Mouse (Mus musculus): ENCODE results near the gene Nfic.

Nfic gene

DNA sequence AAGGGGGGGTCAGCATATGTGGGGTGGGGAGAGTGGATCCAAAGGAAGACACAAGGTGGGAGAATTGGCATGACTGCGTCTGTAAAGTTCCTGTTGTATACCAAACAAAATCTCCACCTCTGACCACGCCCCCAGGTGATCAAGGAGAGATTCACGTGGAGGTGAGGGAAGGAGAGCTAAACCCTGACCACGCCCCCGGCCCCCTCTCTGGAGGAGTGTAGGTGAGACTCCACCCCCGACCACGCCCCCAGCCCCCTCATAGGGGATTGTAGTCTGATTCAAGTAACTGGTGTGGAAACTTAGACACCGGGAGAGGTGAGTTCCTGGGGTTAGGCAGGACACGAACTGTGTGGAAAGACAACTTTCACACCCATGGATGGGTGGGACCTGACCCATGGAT is 51.4 kb downstream of the Nfic start:
- no peak for DNase-seq (ENCODE audit: low read depth)

DNA sequence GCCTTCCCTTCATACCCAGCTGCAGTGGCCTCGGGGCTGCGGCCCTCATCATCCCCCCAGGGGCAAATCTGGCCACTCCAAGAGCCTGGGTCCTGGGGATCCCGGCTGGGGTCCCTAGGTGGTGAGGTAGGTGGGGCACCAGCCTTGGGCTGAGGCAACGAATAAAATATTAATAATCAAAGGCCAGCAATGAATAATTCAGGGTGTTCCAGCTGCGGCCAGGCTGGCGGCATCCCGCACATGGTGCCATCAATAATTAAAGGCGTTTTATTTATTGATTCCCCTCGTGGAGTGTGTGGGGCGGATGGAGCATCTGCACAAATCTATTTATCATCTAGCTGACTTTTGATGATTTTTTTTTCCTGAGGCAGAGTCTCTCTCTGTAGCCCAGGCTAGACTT is 51.9 kb downstream of the Nfic start:
- no peak for DNase-seq (ENCODE audit: low read depth)

DNA sequence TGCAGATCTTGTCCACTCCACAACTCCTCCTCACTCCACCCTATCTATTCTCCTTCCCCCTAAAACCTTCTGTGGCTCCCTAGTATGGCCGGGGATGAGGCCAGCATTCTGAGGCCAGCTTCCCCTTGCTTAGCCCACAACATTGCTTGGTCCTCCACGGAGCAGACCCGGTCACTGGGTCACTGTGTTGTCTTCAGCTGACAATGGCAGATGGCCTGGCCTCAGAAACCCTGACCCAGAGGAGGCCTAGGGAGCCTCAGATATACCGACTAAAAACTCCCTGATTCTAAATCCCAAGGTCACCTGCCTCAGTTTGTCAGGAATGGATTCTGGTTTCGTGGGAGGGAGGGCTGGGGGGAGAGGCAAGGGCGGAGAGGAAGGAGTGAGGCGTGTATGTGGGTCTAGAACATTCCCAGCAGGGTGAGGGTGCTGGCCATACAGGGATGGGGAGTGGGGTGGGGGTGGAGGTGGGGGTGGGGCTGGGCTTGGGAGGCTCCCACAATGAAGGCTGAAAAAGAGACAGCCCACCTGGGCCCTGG is 53.1 kb downstream of the Nfic start:
- DNase-seq (ENCODE audit: low read depth): no peak

DNA sequence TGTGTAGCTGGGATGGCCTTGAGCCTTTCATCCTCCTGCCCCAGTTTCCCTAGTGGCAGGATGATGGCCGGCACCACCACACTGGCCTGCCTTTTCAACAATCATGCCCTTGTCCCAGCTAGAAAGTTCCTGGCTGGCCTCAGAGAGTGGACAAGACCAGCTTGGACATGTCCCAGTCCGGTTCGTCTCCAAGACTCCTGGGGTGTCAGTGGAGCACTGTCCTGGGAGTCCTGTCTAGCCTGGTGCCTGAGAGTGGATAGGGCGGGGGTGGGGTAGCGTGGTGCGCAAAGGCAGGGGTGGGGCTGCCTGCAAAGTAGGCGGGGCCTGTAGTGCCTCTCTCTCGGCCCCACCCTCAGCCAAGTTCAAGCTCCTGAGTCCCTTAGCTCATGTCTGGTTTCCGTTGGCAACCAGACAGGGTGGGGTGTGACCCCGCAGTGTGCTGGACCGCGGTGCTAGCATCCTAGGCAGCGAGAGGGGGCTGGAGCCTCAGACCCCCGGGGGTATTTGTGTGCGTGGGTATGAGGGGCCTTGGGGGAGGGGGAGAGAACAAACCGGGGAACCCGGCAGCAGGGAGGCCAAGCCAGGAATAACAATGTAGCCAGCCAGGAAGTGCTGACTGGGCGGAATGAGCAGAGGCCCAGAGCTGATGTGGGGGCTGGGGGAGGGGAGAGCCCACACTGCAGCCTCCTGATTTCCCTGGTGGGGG is 53.8 kb downstream of the Nfic start:
- peak; percentile 74 for DNase-seq (ENCODE audit: low read depth)

DNA sequence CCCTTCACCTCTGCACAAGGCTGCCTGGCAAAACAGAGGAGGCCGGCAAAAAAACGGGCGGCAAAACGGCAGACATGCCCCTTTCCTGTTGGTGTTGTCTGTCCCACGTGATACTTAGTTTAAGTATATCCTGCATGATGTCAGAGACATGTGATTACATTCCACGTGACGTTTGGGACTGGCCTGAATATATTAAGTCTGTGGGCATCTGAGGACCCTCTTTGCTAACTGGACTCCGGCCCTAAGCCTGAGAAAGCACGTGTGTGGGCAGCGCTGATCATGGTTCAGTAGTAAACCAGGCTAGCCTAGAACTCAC is 54.3 kb downstream of the Nfic start:
- DNase-seq (ENCODE audit: low read depth): no peak

DNA sequence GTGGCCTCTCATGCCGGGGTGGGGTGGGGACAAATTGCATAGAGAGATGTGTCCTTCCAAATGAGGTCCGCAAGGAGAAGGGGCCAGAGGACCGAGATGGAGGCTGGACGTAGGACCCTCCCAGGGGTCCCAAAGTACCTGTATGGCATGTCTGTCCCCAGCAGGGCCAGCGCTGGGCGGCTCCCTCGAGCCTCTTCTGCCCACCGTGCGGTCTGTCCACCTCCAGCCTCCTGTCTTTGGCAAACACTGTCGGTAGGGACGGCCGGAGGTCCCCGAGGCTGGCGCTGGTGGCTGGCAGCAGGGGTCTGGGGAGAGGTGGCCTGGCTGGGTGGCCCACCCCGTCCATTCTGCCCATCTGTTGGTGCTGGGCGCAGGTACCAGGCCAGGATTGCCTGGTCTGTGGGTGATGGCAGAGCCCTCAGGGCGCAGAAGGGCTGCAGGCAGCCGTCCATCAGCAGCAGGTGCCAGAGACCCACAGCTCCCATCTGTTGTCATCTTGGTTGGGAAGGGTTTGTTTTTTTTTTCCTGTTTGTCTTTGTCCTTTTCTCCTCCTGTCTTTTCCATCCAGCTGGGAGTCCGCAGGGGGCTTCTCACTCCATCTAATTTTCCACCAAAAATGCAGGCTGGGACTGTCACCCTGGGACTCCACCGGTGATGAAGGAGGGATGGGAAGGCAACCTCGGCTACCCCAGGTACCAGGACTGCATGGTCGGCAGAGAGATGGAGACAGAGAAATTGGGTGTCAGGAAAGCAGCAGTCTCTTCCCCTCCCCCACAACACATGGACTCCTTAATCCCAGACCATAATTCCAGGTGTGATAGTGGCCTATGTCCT is 54.8 kb downstream of the Nfic start:
- DNase-seq (ENCODE audit: low read depth): no peak

DNA sequence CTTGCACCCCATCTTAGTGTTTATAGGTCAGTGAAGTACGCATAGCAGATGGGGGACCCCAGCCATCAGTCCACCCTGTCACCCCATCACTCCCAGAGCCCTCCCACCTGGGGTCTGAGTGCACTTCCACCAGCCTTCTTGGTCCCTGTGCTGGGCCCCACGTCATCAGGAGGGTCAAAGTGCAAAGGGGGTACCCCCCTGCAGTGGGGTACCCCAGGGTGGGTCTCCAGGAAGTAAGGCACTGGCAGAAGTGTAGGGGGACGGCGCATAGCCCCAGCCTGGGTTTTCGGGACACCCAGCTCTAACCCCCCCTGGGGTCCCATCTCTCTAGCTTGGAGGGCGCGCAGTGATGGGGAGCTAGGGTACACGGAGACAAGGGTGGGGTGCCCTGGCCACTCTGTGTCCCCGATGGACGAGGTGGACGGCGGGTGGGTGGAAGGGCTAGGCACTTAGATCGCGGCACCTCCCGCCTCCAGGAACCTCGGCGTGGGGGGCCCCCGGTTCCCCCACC is 55.6 kb downstream of the Nfic start:
- DNase-seq (ENCODE audit: low read depth): no peak

DNA sequence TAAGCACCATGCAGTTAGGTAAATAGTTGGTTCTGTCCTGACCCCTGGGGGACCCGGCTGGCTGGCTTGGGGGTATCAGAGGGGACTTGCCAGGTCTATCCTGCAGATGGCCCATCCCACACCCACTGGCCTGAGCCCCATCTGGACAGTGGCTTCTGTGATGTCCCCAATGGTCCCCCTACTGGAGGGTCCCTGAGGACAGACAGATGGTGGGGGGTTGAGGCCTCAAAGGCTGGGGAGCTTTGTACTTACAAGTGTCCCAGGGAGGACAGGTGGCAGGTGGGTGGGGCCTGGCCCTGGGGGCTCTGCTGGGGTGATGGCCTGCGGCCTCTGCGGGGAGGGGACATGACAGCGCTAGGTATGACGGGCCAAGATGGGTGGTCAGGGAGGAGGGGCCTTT is 56.1 kb downstream of the Nfic start:
- no peak for DNase-seq (ENCODE audit: low read depth)

DNA sequence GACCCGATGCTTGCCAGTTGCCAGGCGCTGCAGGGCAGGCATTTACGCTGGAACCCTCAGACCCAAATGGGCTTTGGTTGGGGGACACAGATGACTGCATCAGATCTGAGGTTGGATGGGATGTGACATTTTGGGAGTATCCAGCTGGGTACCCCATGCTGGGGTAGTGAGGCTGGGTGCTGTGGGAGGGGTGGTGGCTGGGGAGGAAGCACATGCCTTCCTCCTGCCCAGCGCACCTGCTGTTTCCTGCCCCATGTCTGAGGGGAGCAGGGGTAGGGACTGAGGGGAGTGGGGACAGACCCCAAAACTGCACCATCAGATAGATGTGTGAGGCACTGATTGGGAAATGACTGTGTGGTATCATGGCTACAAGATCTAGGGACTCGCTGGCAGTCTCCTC is 58.7 kb downstream of the Nfic start:
- DNase-seq (ENCODE audit: low read depth): no peak

DNA sequence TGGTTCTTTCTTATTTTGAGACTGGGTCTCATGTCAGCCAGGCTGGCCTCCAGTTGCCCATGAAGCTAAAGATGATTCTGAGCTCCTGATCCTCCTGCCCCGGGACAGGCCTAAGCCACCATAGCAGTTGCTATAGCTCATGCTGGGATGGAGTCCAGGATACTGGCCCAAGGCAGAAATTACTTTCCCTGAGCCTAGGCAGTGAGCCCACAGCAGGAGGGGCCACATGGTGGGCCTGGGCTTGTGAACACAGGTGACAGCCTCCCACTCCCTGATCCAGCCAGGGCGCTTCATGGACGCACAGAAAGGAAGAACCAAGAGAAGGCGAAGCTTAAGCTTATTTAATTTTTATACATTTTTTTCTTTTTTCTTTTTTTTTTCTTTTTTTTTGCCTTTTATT is 59.6 kb downstream of the Nfic start:
- no peak for DNase-seq (ENCODE audit: low read depth)

DNA sequence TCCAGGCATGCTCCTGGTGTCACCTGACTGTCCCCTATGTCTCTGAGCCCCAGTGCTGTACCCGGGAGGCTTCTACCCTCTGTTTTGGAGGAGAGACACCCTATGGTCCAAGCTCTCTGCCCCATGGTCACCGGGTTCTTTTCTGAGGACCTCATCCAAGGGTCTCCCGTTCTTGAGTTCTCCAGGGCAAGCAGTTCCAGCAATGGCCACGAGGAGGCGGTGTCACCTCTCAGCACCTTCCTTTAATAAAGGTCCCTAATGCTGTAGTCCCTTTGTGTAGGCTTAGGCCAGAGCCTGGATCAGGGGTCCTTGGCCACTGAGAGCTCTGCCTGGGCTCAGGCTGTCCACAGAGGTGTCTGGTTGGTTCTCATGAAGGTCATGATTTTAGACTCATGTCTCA is 60.3 kb downstream of the Nfic start:
- peak; percentile 82 for DNase-seq (ENCODE audit: low read depth)

DNA sequence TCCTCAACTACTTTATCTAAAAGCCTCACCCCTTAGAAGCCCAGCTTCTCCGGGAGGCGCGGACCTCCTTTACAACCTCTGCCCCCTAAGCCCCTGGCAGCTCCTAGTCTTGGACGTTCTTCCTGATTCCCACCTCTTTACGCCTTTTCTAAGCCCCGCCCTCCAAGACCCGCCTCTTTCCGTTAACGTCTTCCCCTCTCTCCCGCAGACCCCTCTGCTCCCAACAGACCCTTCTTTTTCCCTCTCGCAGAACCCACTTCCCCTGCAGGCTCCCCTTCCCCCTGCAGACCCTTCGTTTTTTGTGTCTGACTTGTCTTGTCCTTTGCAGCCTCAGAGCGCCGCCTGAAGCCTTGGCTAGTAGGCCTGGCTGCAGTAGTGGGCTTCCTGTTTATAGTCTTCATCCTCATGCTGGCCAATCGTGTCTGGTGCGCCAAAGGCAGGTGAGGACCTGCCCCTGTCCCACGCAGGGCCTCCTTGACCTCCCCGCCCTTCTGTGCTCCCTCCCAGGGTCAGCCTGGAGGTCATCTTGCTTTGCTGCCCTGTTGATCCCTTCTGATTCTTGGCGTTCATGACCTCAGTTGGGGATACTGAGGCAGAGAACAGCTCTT is 61.9 kb downstream of the Nfic start:
- no peak for DNase-seq (ENCODE audit: low read depth)

DNA sequence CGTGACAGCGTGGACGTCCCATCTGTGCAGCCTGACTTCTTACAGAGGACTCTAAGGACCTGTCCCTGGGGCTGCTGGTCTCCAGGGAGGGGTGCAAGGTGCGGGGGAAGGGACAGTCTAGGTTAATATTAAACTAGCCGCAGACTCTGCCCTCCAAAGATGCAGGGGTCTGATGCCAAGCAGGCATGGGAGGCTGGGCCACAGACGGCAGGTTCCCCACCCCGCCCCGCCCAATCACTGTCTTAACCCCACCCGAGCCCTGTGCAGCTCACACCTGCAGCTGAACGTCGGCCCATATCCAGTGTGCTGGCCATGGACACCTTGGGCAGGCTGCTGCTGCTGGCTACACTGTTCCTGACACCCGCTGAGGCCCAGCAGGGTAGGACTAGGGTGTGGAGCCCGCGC is 62.7 kb downstream of the Nfic start, which contains the start of gene Smim24:
Smim24 (plus strand) TSS at position 271 of the 405 bp plus-strand sequence.
- no peak for DNase-seq (ENCODE audit: low read depth)

DNA sequence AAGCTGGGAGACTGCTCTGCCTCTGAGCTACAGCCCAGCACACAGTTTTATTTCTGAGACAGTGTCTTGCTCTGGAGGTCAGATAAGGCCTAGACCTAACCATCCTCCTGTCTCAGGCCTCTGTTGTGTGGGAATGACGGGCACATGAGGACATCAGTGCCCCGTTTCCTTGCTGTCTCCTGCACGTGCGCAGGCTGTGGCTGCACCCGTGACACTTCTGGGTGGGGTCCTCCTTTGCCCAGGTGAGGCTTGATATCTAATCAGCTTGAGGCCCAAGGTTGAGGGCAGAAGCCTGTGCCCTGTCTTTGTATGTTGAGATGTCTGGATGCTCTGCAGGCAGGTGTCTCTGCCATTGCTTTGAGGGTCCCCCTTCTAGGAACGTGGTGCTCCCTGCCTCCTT is 63.2 kb downstream of the Nfic start:
- no peak for DNase-seq (ENCODE audit: low read depth)

DNA sequence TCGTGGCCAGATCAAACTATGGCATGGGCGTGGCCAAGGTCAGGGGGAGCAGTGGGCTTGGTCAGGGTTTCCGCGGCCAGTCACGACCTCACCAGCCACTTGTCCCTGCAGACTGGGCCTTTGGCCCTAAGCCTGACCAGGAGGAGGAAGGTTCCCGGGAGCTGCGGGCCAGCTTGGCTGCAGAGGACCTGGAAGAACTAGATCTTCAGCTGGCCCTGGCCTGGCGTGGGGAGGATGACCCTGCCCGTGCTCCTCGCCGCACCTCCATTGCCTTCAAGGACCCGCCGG is 64.8 kb downstream of the Nfic start:
- DNase-seq (ENCODE audit: low read depth): no peak

DNA sequence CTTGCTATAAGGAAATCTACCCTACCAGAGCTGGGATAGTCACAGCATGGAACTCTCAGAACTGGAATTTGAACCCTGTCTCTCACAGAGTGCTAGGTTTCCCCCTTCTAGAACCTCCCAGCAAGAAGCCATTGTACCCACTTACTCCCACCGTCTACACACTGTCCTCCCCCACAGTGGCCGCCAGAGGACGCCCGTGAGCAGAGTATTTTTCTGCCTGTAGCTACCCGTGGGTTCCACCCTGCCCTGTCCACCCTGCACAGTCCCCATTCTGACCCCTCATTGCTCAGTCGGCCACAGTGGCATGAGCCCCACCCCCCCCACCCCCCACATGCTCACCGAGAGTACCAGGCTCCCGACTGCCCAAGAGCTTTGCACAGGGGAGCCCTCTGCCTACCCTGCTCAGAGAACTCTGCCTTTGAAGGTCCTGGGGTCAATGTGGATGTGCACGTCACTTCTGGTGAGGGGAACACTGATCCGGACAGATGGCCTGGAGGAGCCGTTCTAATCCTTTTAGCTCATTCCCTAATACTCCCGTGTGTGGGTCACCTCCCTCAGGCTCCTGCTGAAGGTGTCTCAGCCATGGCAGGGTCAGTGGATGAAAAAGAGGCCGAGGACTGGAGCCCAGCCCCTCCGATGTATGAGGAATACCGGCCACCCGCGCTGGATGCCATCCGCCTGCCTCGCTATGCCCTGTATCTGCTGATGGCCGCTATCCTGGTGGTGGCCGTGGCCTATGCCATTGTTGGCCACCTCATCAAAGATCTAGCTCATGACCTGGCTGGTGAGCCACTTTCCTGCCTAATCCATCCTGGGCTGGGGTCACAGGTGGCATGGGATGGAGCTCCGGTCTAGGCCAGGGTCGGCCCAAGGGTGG is 65.4 kb downstream of the Nfic start:
- peak; percentile 83 for DNase-seq (ENCODE audit: low read depth)

DNA sequence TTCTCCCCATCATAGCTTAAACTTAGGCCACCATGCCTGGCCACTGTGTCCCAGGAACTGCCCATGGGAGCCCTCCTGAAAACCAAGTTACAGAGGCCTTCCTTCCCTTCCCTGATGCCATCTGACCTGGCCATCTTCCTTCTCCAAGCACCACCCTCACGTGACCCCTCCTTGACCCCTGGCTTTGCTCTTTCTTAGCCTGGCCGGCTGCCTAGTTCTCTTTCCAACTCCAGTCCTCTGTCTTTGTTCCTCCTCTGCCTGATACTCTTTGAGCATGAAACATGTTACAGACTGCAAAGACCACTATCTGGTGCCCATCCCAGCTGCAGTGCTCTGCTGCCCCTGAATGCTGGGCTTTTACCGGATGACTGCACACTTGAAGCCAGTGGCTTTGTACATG is 66.1 kb downstream of the Nfic start:
- DNase-seq (ENCODE audit: low read depth): peak; percentile 48

DNA sequence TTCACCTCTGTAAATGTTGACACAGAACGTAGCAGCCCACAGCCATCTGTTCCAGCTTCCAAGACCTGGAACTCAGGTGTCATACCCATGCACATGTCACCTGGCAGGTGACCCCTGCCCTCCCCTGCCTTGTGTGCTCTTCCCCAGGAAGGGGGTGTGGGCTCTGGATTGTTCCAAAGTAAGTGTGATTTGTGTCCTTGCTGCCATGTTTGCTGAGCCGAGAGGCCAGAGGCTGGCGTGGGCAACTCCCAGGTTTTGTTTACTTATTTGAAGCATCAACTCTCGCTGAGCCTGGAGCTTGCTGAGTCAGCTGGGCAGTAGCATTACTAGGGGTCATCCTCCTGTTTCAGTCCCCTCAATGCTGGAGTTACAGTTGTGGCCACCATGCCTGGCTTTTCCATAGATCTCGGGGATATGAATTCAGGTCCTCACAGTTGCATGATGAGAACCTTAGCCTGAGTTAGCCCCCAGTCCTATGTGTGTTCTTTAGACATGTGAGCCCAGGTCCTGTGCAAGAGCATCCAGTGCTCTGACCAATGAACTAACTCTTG is 66.9 kb downstream of the Nfic start, which contains the start of gene Gm48552:
Gm48552 (plus strand) TSS at position 501 of the 551 bp plus-strand sequence.
- DNase-seq (ENCODE audit: low read depth): no peak

DNA sequence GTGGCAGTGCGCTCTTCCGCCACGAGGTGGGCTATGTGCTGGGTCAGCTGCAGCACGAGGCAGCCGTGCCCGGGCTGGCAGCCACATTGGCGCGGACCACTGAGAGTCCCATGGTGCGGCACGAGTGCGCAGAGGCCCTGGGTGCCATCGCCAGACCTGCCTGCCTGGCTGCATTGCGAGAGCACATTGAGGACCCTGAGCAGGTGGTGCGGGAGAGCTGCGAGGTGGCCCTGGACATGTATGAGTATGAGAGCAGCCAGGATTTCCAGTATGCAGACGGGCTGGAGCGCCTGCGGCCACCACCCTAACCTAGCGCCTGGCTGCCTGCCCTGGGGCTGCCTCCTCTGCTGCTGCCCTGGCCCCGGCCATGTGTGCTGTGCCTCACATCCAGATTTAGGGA is 67.7 kb downstream of the Nfic start:
- no peak for DNase-seq (ENCODE audit: low read depth)

DNA sequence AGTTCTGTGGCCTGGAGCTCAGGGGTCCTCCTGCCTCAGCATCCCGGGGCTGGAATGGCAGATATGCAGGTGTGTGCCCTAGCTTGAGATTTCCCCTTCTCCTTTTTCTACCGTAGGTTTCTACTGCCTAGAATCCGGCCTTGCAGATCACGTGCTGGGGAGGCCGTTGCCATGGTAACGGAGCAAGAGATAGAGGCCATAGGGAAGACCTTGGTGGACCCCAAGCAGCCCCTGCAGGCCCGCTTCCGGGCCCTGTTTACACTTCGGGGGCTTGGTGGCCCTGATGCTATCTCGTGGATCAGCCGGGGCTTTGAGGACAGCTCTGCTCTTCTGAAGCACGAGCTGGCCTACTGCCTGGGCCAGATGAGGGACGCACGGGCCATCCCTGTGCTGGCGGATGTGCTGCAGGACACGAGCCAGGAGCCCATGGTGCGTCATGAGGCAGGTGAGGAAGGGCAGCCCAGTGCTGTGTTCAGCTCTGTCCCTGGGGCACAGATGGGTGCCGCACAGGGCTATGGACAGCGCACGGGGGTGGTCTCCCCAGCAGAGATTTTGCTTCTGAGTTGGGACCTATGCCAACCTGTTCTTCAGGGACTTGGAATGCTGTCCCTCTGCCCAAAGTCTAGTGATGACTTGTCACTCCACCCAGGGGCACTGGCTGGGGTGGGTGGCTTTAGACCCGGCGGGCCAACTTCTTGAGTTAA is 69.7 kb downstream of the Nfic start:
- DNase-seq (ENCODE audit: low read depth): no peak

DNA sequence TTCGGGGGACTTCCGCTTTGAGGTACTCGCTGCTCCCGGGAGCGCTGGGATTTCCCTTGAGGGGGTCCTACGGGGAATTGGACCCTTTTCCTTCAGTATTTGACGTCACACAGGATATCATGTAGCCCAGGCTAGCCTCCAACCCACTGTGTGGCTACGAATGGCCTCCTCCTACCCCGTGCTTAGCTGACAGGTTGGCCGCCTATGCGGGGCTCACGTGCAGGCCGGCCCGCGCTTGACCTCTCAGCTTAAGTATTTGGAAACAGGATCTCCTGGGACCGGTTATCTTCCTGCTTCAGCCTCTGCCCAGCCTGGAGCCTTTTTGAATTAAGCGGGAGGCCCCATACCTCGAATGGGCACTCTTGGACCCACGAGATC is 70.8 kb downstream of the Nfic start:
- DNase-seq (ENCODE audit: low read depth): peak; percentile 78

Measured in NIH3T3 (cell line).